Mouse (Mus musculus) mouse embryonic stem cell (cell line): ENCODE results near the gene Mettl9.
"Not testable (repeated sequence)": the region's sequence is repeated elsewhere in the genome, so short reads cannot be mapped to it uniquely, and the experiment has no call there.

Experiments
- in situ Hi-C, 2 experiments: fragments of 300-500 bp; cut with MboI; formaldehyde crosslinking; loops; 1 replicate in 1 of 2; 3 replicates in 1 of 2; pipeline ENCODE4 v1.14.3; 2019 to 2020; ENCODE audit warnings: low sequenced_read_pairs in 2 of 2, low pct_unique_long_range_greater_than_20kb in 1 of 2, mixed read lengths in 1 of 2; ENCODE audit not compliant: unreplicated experiment in 1 of 2

Gene Mettl9

GRCm38 (mm10) chr7:121033856-121034652, at the start of gene Mettl9:
TSS of gene Mettl9 (plus strand) at chr7:121034445.
- in situ Hi-C loops: no loop called here

- in situ Hi-C loops: no loop called here
Measured at GRCm38 (mm10) chr7:120991191-120991590, 43.1 kb upstream of the Mettl9 start.

GRCm38 (mm10) chr7:120999021-120999530, 35.2 kb upstream of the Mettl9 start:
- in situ Hi-C loops: no loop called here

- in situ Hi-C loops: no loop called here
Measured at GRCm38 (mm10) chr7:121000065-121000822, 34.0 kb upstream of the Mettl9 start.

- in situ Hi-C loops: no loop called here
Measured at GRCm38 (mm10) chr7:121001879-121002278, 32.4 kb upstream of the Mettl9 start.

GRCm38 (mm10) chr7:121002407-121002928, 31.8 kb upstream of the Mettl9 start:
- in situ Hi-C loops: no loop called here

- in situ Hi-C loops: no loop called here
Measured at GRCm38 (mm10) chr7:121003793-121004418, 30.3 kb upstream of the Mettl9 start.

- in situ Hi-C loops: no loop called here
Measured at GRCm38 (mm10) chr7:121011794-121012689, 22.2 kb upstream of the Mettl9 start.

GRCm38 (mm10) chr7:121014486-121014885, 19.8 kb upstream of the Mettl9 start:
- in situ Hi-C loops: no loop called here

- in situ Hi-C loops: no loop called here
Measured at GRCm38 (mm10) chr7:121018778-121019177, 15.5 kb upstream of the Mettl9 start.

GRCm38 (mm10) chr7:121020277-121020676, 14.0 kb upstream of the Mettl9 start:
- in situ Hi-C loops: no loop called here

GRCm38 (mm10) chr7:121025221-121026008, 8.8 kb upstream of the Mettl9 start:
- in situ Hi-C loops: no loop called here

GRCm38 (mm10) chr7:121026300-121026699, 7.9 kb upstream of the Mettl9 start:
- in situ Hi-C loops: no loop called here

- in situ Hi-C loops: not testable (repeated sequence)
Measured at GRCm38 (mm10) chr7:121029947-121030346, 4.3 kb upstream of the Mettl9 start.

- in situ Hi-C loops: no loop called here
Measured at GRCm38 (mm10) chr7:121034701-121035141, 476 bp downstream of the Mettl9 start.

GRCm38 (mm10) chr7:121035161-121035721, 996 bp downstream of the Mettl9 start:
- in situ Hi-C loops: no loop called here

GRCm38 (mm10) chr7:121040595-121040994, 6.3 kb downstream of the Mettl9 start:
- in situ Hi-C loops: no loop called here
